Mouse (Mus musculus): ENCODE results near the gene Gpx2. TPM values are rescaled to one million over a fixed set of nuclear protein-coding genes. Genes with fewer than 3 reads are reported as not detected.

Gene Gpx2
- polyA plus RNA-seq, 1 experiment = 0.08 TPM

- no peaks in the 10 kb centered on the region for H3K36me3 ChIP-seq (ENCODE audit: control insufficient read depth, insufficient read depth, low read length)
- TF ChIP-seq CTCF (conservative IDR thresholded peaks at IDR 0.05; ENCODE audit: insufficient read depth, insufficient read length, low read depth, low read length) = peak; percentile 42
- no peak for TF ChIP-seq POLR2A (IDR thresholded peaks at IDR 0.05; ENCODE audit: low read depth, low read length)
- no peaks in the 10 kb centered on the region for H3K4me1 ChIP-seq (ENCODE audit: control insufficient read depth, insufficient read depth, low read length)
- WGBS = 35% methylated on average over 14 of the region's 14 CpGs
- H3K27ac ChIP-seq (ENCODE audit: insufficient read depth, low read depth, low read length) = no peak overlapping the region
- no peak overlapping the region for H3K4me3 ChIP-seq (ENCODE audit: insufficient read depth, low read depth, low read length)
- no peaks in the 10 kb centered on the region for H3K27me3 ChIP-seq (replicated peaks; ENCODE audit: control insufficient read depth, insufficient read depth, low read length)
- peak; percentile 61 for DNase-seq
Observed at GRCm38 (mm10) chr12:76752652-76753318, 42.6 kb downstream of the Gpx2 start.

GRCm38 (mm10) chr12:76750866-76751459 lies 44.4 kb downstream of the Gpx2 start:
- no peak for DNase-seq
- WGBS = 83% methylated on average over 16 of the region's 16 CpGs
- no peaks in the 10 kb centered on the region for H3K36me3 ChIP-seq (ENCODE audit: control insufficient read depth, insufficient read depth, low read length)

More at GRCm38 (mm10) chr12:76750866-76751459, 44.4 kb downstream of the Gpx2 start:
- Histone ChIP-seq H3K4me3 (ENCODE audit: insufficient read depth, low read depth, low read length) (no peak overlapping the region), H3K27me3 (replicated peaks; ENCODE audit: control insufficient read depth, insufficient read depth, low read length) (no peaks in the 10 kb centered on the region), H3K4me1 (ENCODE audit: control insufficient read depth, insufficient read depth, low read length) (no peaks in the 10 kb centered on the region), H3K27ac (ENCODE audit: insufficient read depth, low read depth, low read length) (no peak overlapping the region)
- no peak for TF ChIP-seq CTCF (conservative IDR thresholded peaks at IDR 0.05; ENCODE audit: insufficient read depth, insufficient read length, low read depth, low read length)
- TF ChIP-seq POLR2A (IDR thresholded peaks at IDR 0.05; ENCODE audit: low read depth, low read length) = no peak

Other genes starting within 250 kb of the Gpx2 start
- 1.6 and 1.9 TPM in 2 replicates for gene Sptb, start 85.0 kb downstream of the Gpx2 start, polyA plus RNA-seq (2012; rRNA removed)
- gene Churc1, start 30.0 kb downstream of the Gpx2 start, polyA plus RNA-seq (2012; rRNA removed) = 71.3 and 105 TPM in 2 replicates
- 13.2 TPM in 2 replicates for gene Fntb, start 30.0 kb downstream of the Gpx2 start, polyA plus RNA-seq (2012; rRNA removed)
- gene Rab15, start 27.4 kb upstream of the Gpx2 start, polyA plus RNA-seq (2012; rRNA removed) = 4.4 and 4.7 TPM in 2 replicates
- gene Max, start 166.6 kb upstream of the Gpx2 start, polyA plus RNA-seq (2012; rRNA removed) = 33.8 and 42.7 TPM in 2 replicates

Data from kidney, adult 2 months (tissue).